Mouse (Mus musculus): ENCODE measurements around the gene Tctn3. TPM values are rescaled to one million over a fixed set of nuclear protein-coding genes. Genes with fewer than 3 reads are reported as not detected.

The Tctn3 gene
- 10.3 and 11.2 TPM in 2 replicates for polyA plus RNA-seq (2014; fragmentation: Nextera tagmentation; extraction: Ambion mirVana)

GRCm38 (mm10) chr19:40611830-40612506, at the start of gene Tctn3, which contains the start of gene Entpd1:
TSS of gene Tctn3 (minus strand) at chr19:40612233.
TSS of gene Entpd1 (plus strand) at chr19:40612366.
- peak within 1 kb of the TSS; percentile 76 for H3K4me2 ChIP-seq (ENCODE audit: low read depth, low read length)
- peak within 1 kb of the TSS; percentile 68 for H3K9ac ChIP-seq (replicated peaks; ENCODE audit: low read length)
- H3K4me1 ChIP-seq (ENCODE audit: control insufficient read depth, insufficient read depth, low read length): no peaks in the 10 kb centered on the region
- H3K36me3 ChIP-seq (replicated peaks; ENCODE audit: control insufficient read depth, insufficient read depth, low read depth, low read length): no peaks in the 10 kb centered on the region
- ATAC-seq (replicated peaks; ENCODE audit: insufficient number of reproducible peaks, low FRiP score, low TSS enrichment, low read depth) (peak; percentile 100), DNase-seq (ENCODE audit: low spot score) (peak; percentile 99)
- H3K4me3 ChIP-seq (ENCODE audit: low read depth, low read length): peak within 1 kb of the TSS; percentile 65
- no peaks in the 10 kb centered on the region for H3K27me3 ChIP-seq (ENCODE audit: control insufficient read depth, insufficient read depth, low read length)
- no peaks in the 10 kb centered on the region for H3K9me3 ChIP-seq (replicated peaks; ENCODE audit: control insufficient read depth, low read length)
- no peak within 1 kb of the TSS for H3K27ac ChIP-seq (replicated peaks; ENCODE audit: low read depth, low read length)
- WGBS: under 1% methylated on average over 45 of the region's 45 CpGs

GRCm38 (mm10) chr19:40661108-40661507, 49.1 kb upstream of the Tctn3 start:
- no peak overlapping the region for H3K9ac ChIP-seq (replicated peaks; ENCODE audit: low read length)
- WGBS: 88% methylated on average over 2 of the region's 2 CpGs
- no peaks in the 10 kb centered on the region for H3K36me3 ChIP-seq (replicated peaks; ENCODE audit: control insufficient read depth, insufficient read depth, low read depth, low read length)
- H3K4me3 ChIP-seq (ENCODE audit: low read depth, low read length): no peak overlapping the region
- no peaks in the 10 kb centered on the region for H3K9me3 ChIP-seq (replicated peaks; ENCODE audit: control insufficient read depth, low read length)
- H3K4me2 ChIP-seq (ENCODE audit: low read depth, low read length): 0 out of 2 replicates have a peak overlapping the region, but pooled peaks have one; percentile 61
- no peaks in the 10 kb centered on the region for H3K27me3 ChIP-seq (ENCODE audit: control insufficient read depth, insufficient read depth, low read length)
- no peaks in the 10 kb centered on the region for H3K4me1 ChIP-seq (ENCODE audit: control insufficient read depth, insufficient read depth, low read length)
- DNase-seq (ENCODE audit: low spot score) (no peak), ATAC-seq (replicated peaks; ENCODE audit: insufficient number of reproducible peaks, low FRiP score, low TSS enrichment, low read depth) (no peak)
- H3K27ac ChIP-seq (replicated peaks; ENCODE audit: low read depth, low read length): no peak overlapping the region

GRCm38 (mm10) chr19:40660510-40660909, 48.5 kb upstream of the Tctn3 start:
- ATAC-seq (replicated peaks; ENCODE audit: insufficient number of reproducible peaks, low FRiP score, low TSS enrichment, low read depth) (no peak), DNase-seq (ENCODE audit: low spot score) (peak; percentile 23)
- Histone ChIP-seq H3K36me3 (replicated peaks; ENCODE audit: control insufficient read depth, insufficient read depth, low read depth, low read length) (no peaks in the 10 kb centered on the region), H3K4me1 (ENCODE audit: control insufficient read depth, insufficient read depth, low read length) (no peaks in the 10 kb centered on the region), H3K4me3 (ENCODE audit: low read depth, low read length) (peak overlapping the region; percentile 29), H3K27ac (replicated peaks; ENCODE audit: low read depth, low read length) (no peak overlapping the region), H3K9me3 (replicated peaks; ENCODE audit: control insufficient read depth, low read length) (no peaks in the 10 kb centered on the region), H3K4me2 (ENCODE audit: low read depth, low read length) (peak overlapping the region; percentile 61), H3K27me3 (ENCODE audit: control insufficient read depth, insufficient read depth, low read length) (no peaks in the 10 kb centered on the region), H3K9ac (replicated peaks; ENCODE audit: low read length) (peak overlapping the region; percentile 58; the same call in 1 of the 2 replicates)
- 19% methylated on average over 9 of the region's 9 CpGs for WGBS

- ATAC-seq (replicated peaks; ENCODE audit: insufficient number of reproducible peaks, low FRiP score, low TSS enrichment, low read depth) (no peak), DNase-seq (ENCODE audit: low spot score) (peak; percentile 40)
- H3K36me3 ChIP-seq (replicated peaks; ENCODE audit: control insufficient read depth, insufficient read depth, low read depth, low read length): no peaks in the 10 kb centered on the region
- H3K4me1 ChIP-seq (ENCODE audit: control insufficient read depth, insufficient read depth, low read length): no peaks in the 10 kb centered on the region
- peak overlapping the region; percentile 61 for H3K4me2 ChIP-seq (ENCODE audit: low read depth, low read length)
- peak overlapping the region; percentile 29 for H3K4me3 ChIP-seq (ENCODE audit: low read depth, low read length)
- H3K9me3 ChIP-seq (replicated peaks; ENCODE audit: control insufficient read depth, low read length): no peaks in the 10 kb centered on the region
- WGBS: 1% methylated on average over 16 of the region's 16 CpGs
- H3K9ac ChIP-seq (replicated peaks; ENCODE audit: low read length): peak overlapping the region; percentile 58
- no peaks in the 10 kb centered on the region for H3K27me3 ChIP-seq (ENCODE audit: control insufficient read depth, insufficient read depth, low read length)
- H3K27ac ChIP-seq (replicated peaks; ENCODE audit: low read depth, low read length): no peak overlapping the region
Observed at GRCm38 (mm10) chr19:40659651-40660478, 47.8 kb upstream of the Tctn3 start.

- WGBS: 52% methylated on average over 5 of the region's 5 CpGs
- Histone ChIP-seq H3K27ac (replicated peaks; ENCODE audit: low read depth, low read length) (no peak overlapping the region), H3K4me3 (ENCODE audit: low read depth, low read length) (no peak overlapping the region), H3K4me2 (ENCODE audit: low read depth, low read length) (no peak overlapping the region), H3K27me3 (ENCODE audit: control insufficient read depth, insufficient read depth, low read length) (no peaks in the 10 kb centered on the region), H3K9ac (replicated peaks; ENCODE audit: low read length) (no peak overlapping the region; the same call in 1 of the 2 replicates), H3K36me3 (replicated peaks; ENCODE audit: control insufficient read depth, insufficient read depth, low read depth, low read length) (no peaks in the 10 kb centered on the region), H3K9me3 (replicated peaks; ENCODE audit: control insufficient read depth, low read length) (no peaks in the 10 kb centered on the region), H3K4me1 (ENCODE audit: control insufficient read depth, insufficient read depth, low read length) (no peaks in the 10 kb centered on the region)
- DNase-seq (ENCODE audit: low spot score): no peak
- no peak for ATAC-seq (replicated peaks; ENCODE audit: insufficient number of reproducible peaks, low FRiP score, low TSS enrichment, low read depth)
Observed at GRCm38 (mm10) chr19:40658935-40659334, 46.9 kb upstream of the Tctn3 start.

GRCm38 (mm10) chr19:40658281-40658680, 46.2 kb upstream of the Tctn3 start:
- Histone ChIP-seq H3K4me2 (ENCODE audit: low read depth, low read length) (no peak overlapping the region), H3K4me3 (ENCODE audit: low read depth, low read length) (no peak overlapping the region), H3K27me3 (ENCODE audit: control insufficient read depth, insufficient read depth, low read length) (no peaks in the 10 kb centered on the region), H3K4me1 (ENCODE audit: control insufficient read depth, insufficient read depth, low read length) (no peaks in the 10 kb centered on the region), H3K9ac (replicated peaks; ENCODE audit: low read length) (no peak overlapping the region), H3K27ac (replicated peaks; ENCODE audit: low read depth, low read length) (no peak overlapping the region), H3K36me3 (replicated peaks; ENCODE audit: control insufficient read depth, insufficient read depth, low read depth, low read length) (no peaks in the 10 kb centered on the region), H3K9me3 (replicated peaks; ENCODE audit: control insufficient read depth, low read length) (no peaks in the 10 kb centered on the region)
- 71% methylated on average over 6 of the region's 6 CpGs for WGBS
- DNase-seq (ENCODE audit: low spot score) (no peak), ATAC-seq (replicated peaks; ENCODE audit: insufficient number of reproducible peaks, low FRiP score, low TSS enrichment, low read depth) (no peak)

GRCm38 (mm10) chr19:40656207-40656606, 44.2 kb upstream of the Tctn3 start:
- Histone ChIP-seq H3K27me3 (ENCODE audit: control insufficient read depth, insufficient read depth, low read length) (no peaks in the 10 kb centered on the region), H3K4me3 (ENCODE audit: low read depth, low read length) (no peak overlapping the region), H3K9me3 (replicated peaks; ENCODE audit: control insufficient read depth, low read length) (no peaks in the 10 kb centered on the region), H3K4me1 (ENCODE audit: control insufficient read depth, insufficient read depth, low read length) (no peaks in the 10 kb centered on the region), H3K36me3 (replicated peaks; ENCODE audit: control insufficient read depth, insufficient read depth, low read depth, low read length) (no peaks in the 10 kb centered on the region), H3K27ac (replicated peaks; ENCODE audit: low read depth, low read length) (no peak overlapping the region), H3K4me2 (ENCODE audit: low read depth, low read length) (no peak overlapping the region), H3K9ac (replicated peaks; ENCODE audit: low read length) (no peak overlapping the region)
- WGBS: 88% methylated on average over 5 of the region's 5 CpGs
- ATAC-seq (replicated peaks; ENCODE audit: insufficient number of reproducible peaks, low FRiP score, low TSS enrichment, low read depth) (no peak), DNase-seq (ENCODE audit: low spot score) (no peak)

- WGBS: 50% methylated on average over 5 of the region's 5 CpGs
- Histone ChIP-seq H3K9me3 (replicated peaks; ENCODE audit: control insufficient read depth, low read length) (no peaks in the 10 kb centered on the region), H3K27ac (replicated peaks; ENCODE audit: low read depth, low read length) (no peak overlapping the region), H3K9ac (replicated peaks; ENCODE audit: low read length) (no peak overlapping the region), H3K4me2 (ENCODE audit: low read depth, low read length) (no peak overlapping the region), H3K4me3 (ENCODE audit: low read depth, low read length) (no peak overlapping the region), H3K36me3 (replicated peaks; ENCODE audit: control insufficient read depth, insufficient read depth, low read depth, low read length) (no peaks in the 10 kb centered on the region), H3K27me3 (ENCODE audit: control insufficient read depth, insufficient read depth, low read length) (no peaks in the 10 kb centered on the region), H3K4me1 (ENCODE audit: control insufficient read depth, insufficient read depth, low read length) (no peaks in the 10 kb centered on the region)
- DNase-seq (ENCODE audit: low spot score): no peak
- ATAC-seq (replicated peaks; ENCODE audit: insufficient number of reproducible peaks, low FRiP score, low TSS enrichment, low read depth): no peak
Observed at GRCm38 (mm10) chr19:40650090-40650489, 38.1 kb upstream of the Tctn3 start.
